Mouse (Mus musculus) heart, embryonic 12.5 days (tissue): ENCODE results near the gene Snrpd3. TPM values are rescaled to one million over a fixed set of nuclear protein-coding genes. Genes with fewer than 3 reads are reported as not detected.
"Not testable (repeated sequence)": the region's sequence is repeated elsewhere in the genome, so short reads cannot be mapped to it uniquely, and the experiment has no call there.

ENCODE experiments used
- ATAC-seq: fragments of 200-750 bp; cut with Nextera tagmentation; 2 replicates; pipeline ENCODE4 v1.8.0; 2017; ENCODE audit warnings: moderate TSS enrichment, moderate library complexity; ENCODE audit not compliant: insufficient number of reproducible peaks, low FRiP score
- H3K27ac ChIP-seq: fragments of 300-500 bp; sonication (generic); 2 replicates; pipeline ENCODE4 v1.5.1; 2016; ENCODE audit warnings: mild to moderate bottlenecking, moderate library complexity; ENCODE audit not compliant: poor library complexity, severe bottlenecking
- H3K27me3 ChIP-seq: fragments of 300-500 bp; sonication (generic); replicated peaks from 2 replicates; pipeline ENCODE4 v1.6.1; 2016; ENCODE audit warnings: mild to moderate bottlenecking, moderate library complexity
- H3K36me3 ChIP-seq: fragments of 300-500 bp; sonication (generic); 2 replicates; pipeline ENCODE4 v1.6.1; 2016; ENCODE audit warnings: mild to moderate bottlenecking, moderate library complexity
- H3K4me1 ChIP-seq: fragments of 300-500 bp; sonication (generic); replicated peaks from 2 replicates; pipeline ENCODE4 v1.6.1; 2016; ENCODE audit warnings: mild to moderate bottlenecking
- H3K4me2 ChIP-seq: fragments of 300-500 bp; sonication (generic); 2 replicates; pipeline ENCODE4 v1.6.1; 2016; ENCODE audit warnings: mild to moderate bottlenecking, moderate library complexity
- H3K4me3 ChIP-seq: fragments of 300-500 bp; sonication (generic); 2 replicates; pipeline ENCODE4 v1.5.1; 2016; ENCODE audit warnings: mild to moderate bottlenecking
- H3K9ac ChIP-seq: fragments of 300-500 bp; sonication (generic); 2 replicates; pipeline ENCODE4 v1.6.1; 2016; ENCODE audit warnings: mild to moderate bottlenecking, moderate library complexity
- H3K9me3 ChIP-seq: fragments of 300-500 bp; sonication (generic); replicated peaks from 2 replicates; pipeline ENCODE4 v1.6.1; 2016; ENCODE audit warnings: mild to moderate bottlenecking, moderate library complexity
- WGBS: fragments of 180-500 bp; shearing (Covaris S2); methylation state at CpG from one replicate; pipeline ENCODE4 v1.1.7; 2016; 5-methylcytosine and 5-hydroxymethylcytosine counted together
- polyA plus RNA-seq: library from polyadenylated mRNA; unstranded; fragments of >200 nt; fragmentation: Nextera tagmentation; extraction: Ambion mirVana; gene quantifications from 2 replicates; pipeline ENCODE4 v1.2.1, GENCODE M21; 2016

Snrpd3 gene
- polyA plus RNA-seq, 1 experiment from 2014 or later: 105 TPM

GRCm38 (mm10) chr10:75486086-75486979, 31.0 kb upstream of the Snrpd3 start:
- Histone ChIP-seq H3K36me3 (no peaks in the 10 kb centered on the region), H3K9me3 (no peaks in the 10 kb centered on the region), H3K9ac (no peak overlapping the region), H3K4me3 (no peak overlapping the region), H3K27me3 (no peaks in the 10 kb centered on the region), H3K27ac (no peak overlapping the region), H3K4me2 (no peak overlapping the region), H3K4me1 (0 out of 2 replicates have a peak, but pooled peaks cover 9% of the 10 kb centered on the region)
- ATAC-seq: peak; percentile 42; the same call in 1 of the 2 replicates
- WGBS: 49% methylated on average over 9 of the region's 9 CpGs

- Histone ChIP-seq H3K9ac (no peak overlapping the region), H3K27me3 (no peaks in the 10 kb centered on the region), H3K4me3 (no peak overlapping the region), H3K9me3 (no peaks in the 10 kb centered on the region), H3K4me2 (no peak overlapping the region), H3K4me1 (0 out of 2 replicates have a peak, but pooled peaks cover 9% of the 10 kb centered on the region), H3K36me3 (no peaks in the 10 kb centered on the region), H3K27ac (no peak overlapping the region)
- 50% methylated on average over 3 of the region's 3 CpGs for WGBS
- no peak for ATAC-seq
Measured at GRCm38 (mm10) chr10:75487131-75487530, 30.2 kb upstream of the Snrpd3 start.

- Histone ChIP-seq H3K9ac (no peak overlapping the region), H3K36me3 (no peaks in the 10 kb centered on the region), H3K9me3 (no peaks in the 10 kb centered on the region), H3K27me3 (no peaks in the 10 kb centered on the region), H3K4me2 (no peak overlapping the region), H3K4me3 (no peak overlapping the region), H3K27ac (no peak overlapping the region), H3K4me1 (0 out of 2 replicates have a peak, but pooled peaks cover 9% of the 10 kb centered on the region)
- 52% methylated on average over 2 of the region's 2 CpGs for WGBS
- ATAC-seq: no peak
Measured at GRCm38 (mm10) chr10:75489522-75489921, 27.8 kb upstream of the Snrpd3 start.

- no peak for ATAC-seq
- H3K27me3 ChIP-seq: no peaks in the 10 kb centered on the region
- no peak overlapping the region for H3K4me3 ChIP-seq
- no peaks in the 10 kb centered on the region for H3K36me3 ChIP-seq
- no peak overlapping the region for H3K9ac ChIP-seq
- WGBS: 73% methylated on average over 2 of the region's 2 CpGs
- no peak overlapping the region for H3K27ac ChIP-seq
- H3K4me1 ChIP-seq: peaks cover 13% of the 10 kb centered on the region
- H3K9me3 ChIP-seq: no peaks in the 10 kb centered on the region
- no peak overlapping the region for H3K4me2 ChIP-seq
Measured at GRCm38 (mm10) chr10:75490731-75491130, 26.6 kb upstream of the Snrpd3 start.

GRCm38 (mm10) chr10:75491234-75491935, 26.0 kb upstream of the Snrpd3 start:
- 79% methylated on average over 3 of the region's 3 CpGs for WGBS
- Histone ChIP-seq H3K27me3 (no peaks in the 10 kb centered on the region), H3K36me3 (no peaks in the 10 kb centered on the region), H3K4me2 (no peak overlapping the region), H3K27ac (no peak overlapping the region), H3K4me1 (peaks cover 13% of the 10 kb centered on the region), H3K9ac (no peak overlapping the region), H3K4me3 (no peak overlapping the region), H3K9me3 (no peaks in the 10 kb centered on the region)
- ATAC-seq: no peak

- Histone ChIP-seq H3K9ac (no peak overlapping the region), H3K27ac (no peak overlapping the region), H3K4me3 (no peak overlapping the region), H3K4me1 (peaks cover 13% of the 10 kb centered on the region), H3K4me2 (no peak overlapping the region), H3K36me3 (no peaks in the 10 kb centered on the region), H3K9me3 (no peaks in the 10 kb centered on the region), H3K27me3 (no peaks in the 10 kb centered on the region)
- 57% methylated on average over 2 of the region's 2 CpGs for WGBS
- no peak for ATAC-seq
Measured at GRCm38 (mm10) chr10:75491936-75492262, 25.5 kb upstream of the Snrpd3 start.

- peaks cover 14% of the 10 kb centered on the region for H3K4me1 ChIP-seq
- no peaks in the 10 kb centered on the region for H3K27me3 ChIP-seq
- 45% methylated on average over 6 of the region's 6 CpGs for WGBS
- no peak overlapping the region for H3K4me2 ChIP-seq
- 0 out of 2 replicates have a peak, but pooled peaks have one; percentile 44 for ATAC-seq
- H3K9me3 ChIP-seq: no peaks in the 10 kb centered on the region
- peak overlapping the region; percentile 10; the same call in 1 of the 2 replicates for H3K27ac ChIP-seq
- H3K9ac ChIP-seq: no peak overlapping the region
- no peaks in the 10 kb centered on the region for H3K36me3 ChIP-seq
- no peak overlapping the region for H3K4me3 ChIP-seq
Measured at GRCm38 (mm10) chr10:75495304-75495703, 22.0 kb upstream of the Snrpd3 start.

- Histone ChIP-seq H3K4me1 (peaks cover 19% of the 10 kb centered on the region), H3K27me3 (no peaks in the 10 kb centered on the region), H3K9ac (no peak overlapping the region), H3K36me3 (no peaks in the 10 kb centered on the region), H3K4me3 (no peak overlapping the region), H3K27ac (no peak overlapping the region), H3K9me3 (no peaks in the 10 kb centered on the region), H3K4me2 (no peak overlapping the region)
- no peak for ATAC-seq
Measured at GRCm38 (mm10) chr10:75495921-75496320, 21.4 kb upstream of the Snrpd3 start.

- WGBS: 77% methylated on average over 7 of the region's 7 CpGs
- not testable (repeated sequence) for H3K27ac ChIP-seq, H3K36me3 ChIP-seq, ATAC-seq, H3K4me3 ChIP-seq, H3K4me2 ChIP-seq, H3K9me3 ChIP-seq, H3K9ac ChIP-seq, H3K27me3 ChIP-seq
- peaks cover 19% of the 10 kb centered on the region for H3K4me1 ChIP-seq
Measured at GRCm38 (mm10) chr10:75499214-75499613, 18.1 kb upstream of the Snrpd3 start.

- ATAC-seq: no peak
- no peak overlapping the region; the same call in 1 of the 2 replicates for H3K4me3 ChIP-seq
- H3K9ac ChIP-seq: no peak overlapping the region
- H3K27me3 ChIP-seq: no peaks in the 10 kb centered on the region
- peaks cover 19% of the 10 kb centered on the region for H3K4me1 ChIP-seq
- WGBS: 51% methylated on average over 3 of the region's 3 CpGs
- peaks cover 8% of the 10 kb centered on the region; the same call in 1 of the 2 replicates for H3K36me3 ChIP-seq
- no peaks in the 10 kb centered on the region for H3K9me3 ChIP-seq
- H3K4me2 ChIP-seq: peak overlapping the region; percentile 33; the same call in 1 of the 2 replicates
- no peak overlapping the region for H3K27ac ChIP-seq
Measured at GRCm38 (mm10) chr10:75499791-75500190, 17.6 kb upstream of the Snrpd3 start.

GRCm38 (mm10) chr10:75500345-75500744, 17.0 kb upstream of the Snrpd3 start:
- peaks cover 8% of the 10 kb centered on the region; the same call in 1 of the 2 replicates for H3K36me3 ChIP-seq
- peak overlapping the region; percentile 33; the same call in 1 of the 2 replicates for H3K4me2 ChIP-seq
- H3K9me3 ChIP-seq: no peaks in the 10 kb centered on the region
- H3K4me3 ChIP-seq: no peak overlapping the region; the same call in 1 of the 2 replicates
- no peak overlapping the region for H3K27ac ChIP-seq
- WGBS: 33% methylated on average over 7 of the region's 7 CpGs
- peak; percentile 36; the same call in 1 of the 2 replicates for ATAC-seq
- peaks cover 16% of the 10 kb centered on the region for H3K4me1 ChIP-seq
- no peaks in the 10 kb centered on the region for H3K27me3 ChIP-seq
- no peak overlapping the region for H3K9ac ChIP-seq
